Mouse (Mus musculus) myocyte (in vitro differentiated cells): ENCODE results near the gene Utp20.
"Not testable (repeated sequence)": the region's sequence is repeated elsewhere in the genome, so short reads cannot be mapped to it uniquely, and the experiment has no call there.

Experiments used
- CEBPB ChIP-seq: IDR thresholded peaks from 2 replicates; pipeline ENCODE4 v1.6.1; 2011; ENCODE audit warnings: mild to moderate bottlenecking, moderate library complexity; ENCODE audit not compliant: poor library complexity, insufficient read depth, severe bottlenecking
- E2F4 ChIP-seq: IDR thresholded peaks from one replicate; pipeline ENCODE4 v1.6.1; 2011; ENCODE audit warnings: mild to moderate bottlenecking, control low read depth, moderate library complexity; ENCODE audit not compliant: insufficient read depth
- MAX ChIP-seq: IDR thresholded peaks from one replicate; pipeline ENCODE4 v1.6.1; 2011; ENCODE audit warnings: low read depth, mild to moderate bottlenecking, control low read depth
- POLR2A ChIP-seq: IDR thresholded peaks from one replicate; pipeline ENCODE4 v1.6.1; 2011; ENCODE audit warnings: low read depth, mild to moderate bottlenecking, control low read depth, moderate library complexity; ENCODE audit not compliant: insufficient read length
- POLR2AphosphoS2 ChIP-seq: IDR thresholded peaks from one replicate; pipeline ENCODE4 v1.6.1; 2011; ENCODE audit warnings: low read depth, control low read depth; ENCODE audit not compliant: insufficient read length
- REST ChIP-seq: IDR thresholded peaks from one replicate; pipeline ENCODE4 v1.6.1; 2011; ENCODE audit warnings: mild to moderate bottlenecking, control low read depth, moderate library complexity; ENCODE audit not compliant: insufficient read depth, insufficient read length
- USF1 ChIP-seq: IDR thresholded peaks from one replicate; pipeline ENCODE4 v1.6.1; 2011; ENCODE audit warnings: low read depth, mild to moderate bottlenecking, control low read depth, moderate library complexity

GRCm38 (mm10) chr10:88783135-88783534 is 43.5 kb downstream of the Utp20 start:
- not testable (repeated sequence) for TF ChIP-seq REST, POLR2AphosphoS2, MAX, POLR2A, USF1, E2F4, CEBPB
